Mouse (Mus musculus) T-helper 17 cell (primary cell): ENCODE measurements around the gene Stx11.

Source experiments
- in situ Hi-C, 2 experiments: fragments of 300-600 bp; cut with MboI, MseI; formaldehyde crosslinking; loops; 1 replicate in 1 of 2; 2 replicates in 1 of 2; pipeline ENCODE4 v1.15.1; 2025; ENCODE audit warnings: high pct_unique_total_duplicates in 2 of 2

Stx11 gene

GRCm38 (mm10) chr10:12921551-12922040, 42.5 kb downstream of the Stx11 start:
- in situ Hi-C loops = loop anchor here in 1 of 2 experiments (5.0 kb wide), 2 partner anchors 54 to 56 kb away; partner anchors contain the start of gene Utrn

DNA sequence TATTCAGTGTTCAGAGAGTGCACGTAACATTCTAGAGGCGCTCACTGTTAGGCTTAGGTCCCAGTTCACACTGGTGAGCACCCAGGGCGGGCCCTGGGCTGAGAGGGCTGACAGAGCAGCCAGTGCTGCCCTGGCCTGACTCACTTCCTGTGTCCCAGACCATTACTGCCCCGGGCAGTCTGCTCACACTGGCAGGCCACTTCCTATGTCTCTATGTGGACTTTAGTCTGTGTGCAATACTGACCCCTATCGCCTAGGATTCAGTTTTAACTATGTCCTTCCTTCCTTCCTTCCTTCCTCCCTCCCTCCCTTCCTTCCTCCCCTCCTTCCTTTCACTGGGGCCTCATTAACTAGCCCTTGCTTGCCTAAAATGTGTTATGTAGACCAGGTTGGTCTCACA, 44.8 kb downstream of the Stx11 start:
- in situ Hi-C loops = loop anchor here (5.0 to 10.0 kb wide), 3 partner anchors 217 to 804 kb away; no protein-coding TSS in a partner anchor

DNA sequence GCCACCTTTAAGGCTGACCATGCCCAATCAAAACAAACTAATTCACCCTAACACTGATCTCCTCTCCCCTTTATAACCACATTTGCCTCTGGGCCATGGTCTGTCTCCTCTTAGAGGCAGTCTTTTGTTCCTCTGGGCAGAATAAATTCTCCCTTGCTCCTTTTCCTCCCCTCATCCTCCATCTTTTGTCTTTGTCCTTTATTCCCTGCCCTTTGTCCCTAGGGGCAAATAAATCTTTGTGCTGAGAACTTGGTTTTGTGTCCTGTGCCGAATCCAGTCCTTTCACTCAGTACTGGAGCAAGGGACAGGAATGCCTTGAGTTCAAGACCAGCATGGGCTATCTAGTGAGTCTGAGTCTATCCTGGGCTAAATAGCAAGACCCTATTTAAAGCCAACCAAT, 46.5 kb downstream of the Stx11 start:
- in situ Hi-C loops = loop anchor here (5.0 to 10.0 kb wide), 3 partner anchors 215 to 803 kb away; no protein-coding TSS in a partner anchor

GRCm38 (mm10) chr10:12916376-12916775, 47.7 kb downstream of the Stx11 start:
- in situ Hi-C loops = loop anchor here (5.0 to 10.0 kb wide), 3 partner anchors 214 to 802 kb away; no protein-coding TSS in a partner anchor

GRCm38 (mm10) chr10:12915826-12916225, 48.3 kb downstream of the Stx11 start:
- in situ Hi-C loops = loop anchor here (5.0 to 10.0 kb wide), 3 partner anchors 214 to 801 kb away; no protein-coding TSS in a partner anchor

GRCm38 (mm10) chr10:12914203-12914602, 49.9 kb downstream of the Stx11 start:
- in situ Hi-C loops = loop anchor here (10.0 kb wide), 2 partner anchors 689 to 799 kb away; no protein-coding TSS in a partner anchor

- in situ Hi-C loops = loop anchor here (10.0 kb wide), 2 partner anchors 687 to 797 kb away; no protein-coding TSS in a partner anchor
These were observed 52.0 kb downstream of the Stx11 start for GRCm38 (mm10) chr10:12911981-12912530.

GRCm38 (mm10) chr10:12911451-12911850, 52.6 kb downstream of the Stx11 start:
- in situ Hi-C loops = loop anchor here (10.0 kb wide), 2 partner anchors 687 to 797 kb away; no protein-coding TSS in a partner anchor

DNA sequence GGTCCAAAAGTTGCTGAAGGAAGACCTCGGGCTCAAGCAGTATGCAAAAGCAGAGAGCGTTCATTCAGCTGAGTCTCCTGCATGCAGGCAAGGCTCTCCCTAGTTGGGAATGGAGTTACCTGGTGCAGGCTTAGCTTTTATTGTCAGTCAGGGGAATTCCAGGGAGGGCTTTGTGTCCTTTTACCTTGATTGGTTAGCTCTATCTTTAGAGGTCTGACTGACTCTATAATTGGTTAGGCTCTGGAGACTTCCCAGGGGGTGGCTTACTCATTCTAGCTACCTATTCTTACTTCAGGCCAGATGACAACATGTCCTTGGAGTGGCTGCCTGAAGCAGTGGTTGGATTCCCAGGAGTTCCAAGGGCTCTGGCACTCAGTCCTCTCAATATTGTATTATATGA, 54.2 kb downstream of the Stx11 start:
- in situ Hi-C loops = loop anchor here (10.0 kb wide), 2 partner anchors 685 to 795 kb away; no protein-coding TSS in a partner anchor

GRCm38 (mm10) chr10:12909179-12909578, 54.9 kb downstream of the Stx11 start:
- in situ Hi-C loops = no loop called here

DNA sequence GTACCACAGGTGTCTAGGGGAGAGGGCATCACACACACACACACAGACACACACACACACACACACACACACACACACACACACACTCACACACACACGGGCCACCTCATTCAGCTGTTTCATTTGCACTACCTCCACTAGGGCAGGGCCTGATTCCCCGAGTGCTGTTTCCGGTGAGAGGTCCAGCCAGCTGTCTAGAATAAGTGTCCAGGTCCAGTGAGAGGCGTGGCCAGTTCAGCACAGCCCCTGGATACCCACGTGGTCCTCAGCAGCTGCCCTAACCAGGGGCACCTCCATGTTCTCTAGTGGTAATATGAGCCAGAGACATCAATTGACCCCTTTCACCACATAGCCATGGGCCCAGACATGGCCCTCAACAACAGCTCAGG, 60.0 kb downstream of the Stx11 start:
- in situ Hi-C loops = no loop called here

GRCm38 (mm10) chr10:12903440-12904139, 60.5 kb downstream of the Stx11 start:
- in situ Hi-C loops = no loop called here

GRCm38 (mm10) chr10:12899901-12900300, 64.2 kb downstream of the Stx11 start:
- in situ Hi-C loops = loop anchor here in 1 of 2 experiments (10.0 kb wide), 2 partner anchors 1385 to 1455 kb away; no protein-coding TSS in a partner anchor

DNA sequence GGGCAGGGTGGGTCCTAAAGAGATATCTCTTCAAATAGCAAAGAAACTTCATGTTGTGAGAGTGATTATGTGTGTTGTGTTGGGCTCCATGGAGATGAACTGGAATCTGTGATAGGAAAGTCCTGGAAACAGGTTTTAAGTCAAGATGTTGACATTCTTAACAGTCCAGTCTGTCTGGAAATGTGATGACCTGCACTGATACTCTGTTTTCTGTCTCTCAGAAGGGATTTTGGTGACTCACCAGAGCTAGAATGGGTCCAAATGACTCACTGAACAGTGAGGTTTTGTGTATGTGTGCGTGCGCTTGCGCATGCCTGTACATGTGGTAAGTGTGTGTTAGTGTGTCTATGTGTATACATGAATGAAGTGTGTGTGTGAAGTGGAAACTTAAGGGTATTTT, 70.8 kb downstream of the Stx11 start:
- in situ Hi-C loops = loop anchor here in 1 of 2 experiments (10.0 kb wide), 2 partner anchors 1379 to 1449 kb away; no protein-coding TSS in a partner anchor

GRCm38 (mm10) chr10:12888373-12888772, 75.7 kb downstream of the Stx11 start:
- in situ Hi-C loops = no loop called here
